Mouse (Mus musculus): ENCODE results near the gene Ocln. TPM values are rescaled to one million over a fixed set of nuclear protein-coding genes. Genes with fewer than 3 reads are reported as not detected.

Ocln gene
- total and polyA plus RNA-seq, 3 experiments: 0.50 to 2.2 (median 0.70) TPM

DNA sequence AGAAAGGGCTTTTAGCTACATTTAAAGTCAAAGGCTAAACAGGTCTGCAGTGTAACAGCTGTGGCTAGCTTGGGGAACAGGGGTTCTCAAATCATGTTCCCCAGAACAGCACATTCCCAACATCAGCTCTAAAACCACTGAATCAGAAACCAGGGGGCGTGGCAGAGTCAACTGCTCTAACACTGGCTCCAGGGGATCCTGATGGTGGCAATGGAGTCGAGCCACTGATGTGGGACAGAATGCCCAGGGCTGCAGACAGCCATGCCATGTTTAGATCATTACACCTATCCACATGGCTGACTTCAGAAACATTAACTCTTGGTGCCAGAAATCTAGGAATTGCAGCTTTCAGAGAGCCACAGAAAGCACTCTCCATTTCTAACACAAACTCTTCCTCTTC, 33.4 kb downstream of the Ocln start:
- no peaks in the 10 kb centered on the region for H3K79me2 ChIP-seq (replicated peaks; ENCODE audit: control insufficient read depth, extremely low read depth, insufficient read depth, poor library complexity, severe bottlenecking)
- no peaks in the 10 kb centered on the region for H3K9me3 ChIP-seq (replicated peaks; ENCODE audit: low read length)
- H3K27me3 ChIP-seq (replicated peaks): no peaks in the 10 kb centered on the region
- no peaks in the 10 kb centered on the region for H3K36me3 ChIP-seq (replicated peaks in 1 of 2; ENCODE audit: control insufficient read depth in 1 of 2, insufficient read depth in 1 of 2, low read length in 1 of 2)
- no peak overlapping the region for H3K4me2 ChIP-seq (ENCODE audit: insufficient read depth, low read depth, poor library complexity, severe bottlenecking)
- H3K9ac ChIP-seq (ENCODE audit: insufficient read depth, low read depth): no peak overlapping the region
- in situ Hi-C loops (cut with MboI; ENCODE audit: low pct_ligation_motif_present, low pct_unique_long_range_greater_than_20kb, low sequenced_read_pairs) (no loop called here), dilution Hi-C loops (cut with MboI; ENCODE audit: extremely low pct_ligation_motif_present, extremely low pct_unique_long_range_greater_than_20kb, low sequenced_read_pairs) (no loop called here)
- no peak overlapping the region for H3K4me3 ChIP-seq (replicated peaks in 1 of 3; ENCODE audit: low read depth in 2 of 3, low read length in 2 of 3, poor library complexity in 1 of 3)
- TF ChIP-seq MAFK (IDR thresholded peaks at IDR 0.05; ENCODE audit: insufficient replicate concordance, low read length) (no peak), JUND (conservative IDR thresholded peaks at IDR 0.05; ENCODE audit: low read depth, low read length) (no peak), RAD21 (IDR thresholded peaks at IDR 0.05; ENCODE audit: low read depth, low read length) (no peak), RCOR1 (conservative IDR thresholded peaks at IDR 0.05; ENCODE audit: low read depth, low read length) (no peak), ZKSCAN1 (IDR thresholded peaks at IDR 0.05; ENCODE audit: borderline replicate concordance, low read depth, low read length) (no peak), SIN3A (IDR thresholded peaks at IDR 0.05; ENCODE audit: low read length) (no peak), E2F4 (IDR thresholded peaks at IDR 0.05; ENCODE audit: insufficient replicate concordance, low read depth, low read length) (no peak), POLR2A (IDR thresholded peaks at IDR 0.05; ENCODE audit: low read depth, low read length) (no peak)
- no peak for DNase-seq (ENCODE audit: extremely low read depth)
- H3K4me1 ChIP-seq (ENCODE audit: control insufficient read depth in 1 of 2, insufficient read depth in 2 of 2): no peaks in the 10 kb centered on the region; a peak in 1 of 4 replicates
- H3K27ac ChIP-seq (ENCODE audit: insufficient read depth, low read depth): no peak overlapping the region

GRCm38 (mm10) chr13:100518191-100518590, 34.3 kb downstream of the Ocln start:
- dilution Hi-C loops (cut with MboI; ENCODE audit: extremely low pct_ligation_motif_present, extremely low pct_unique_long_range_greater_than_20kb, low sequenced_read_pairs): no loop called here
- no peaks in the 10 kb centered on the region for H3K27me3 ChIP-seq (replicated peaks)
- no peak for TF ChIP-seq IRF4 (IDR thresholded peaks at IDR 0.05; ENCODE audit: low read depth, low read length)
- TF ChIP-seq KAT2A (IDR thresholded peaks at IDR 0.05; ENCODE audit: insufficient replicate concordance, low read length): no peak
- no peak for TF ChIP-seq E2F4 (IDR thresholded peaks at IDR 0.05; ENCODE audit: insufficient replicate concordance, low read depth, low read length)
- TF ChIP-seq EP300 (IDR thresholded peaks at IDR 0.05; ENCODE audit: low read length): no peak
- no peak for TF ChIP-seq MYC (IDR thresholded peaks at IDR 0.05; ENCODE audit: low read depth, low read length)
- TF ChIP-seq MAX (IDR thresholded peaks at IDR 0.05; ENCODE audit: low read length): no peak
- TF ChIP-seq JUND (conservative IDR thresholded peaks at IDR 0.05; ENCODE audit: low read depth, low read length): no peak
- TF ChIP-seq CHD1 (IDR thresholded peaks at IDR 0.05; ENCODE audit: low read depth, low read length): no peak
- no peak for TF ChIP-seq CTCF (conservative IDR thresholded peaks at IDR 0.05 in 1 of 2, IDR thresholded peaks at IDR 0.05 in 1 of 2; ENCODE audit: low read depth in 2 of 2, low read length in 2 of 2)
- no peak for TF ChIP-seq MAFK (IDR thresholded peaks at IDR 0.05; ENCODE audit: insufficient replicate concordance, low read length)
- TF ChIP-seq ZMIZ1 (IDR thresholded peaks at IDR 0.05; ENCODE audit: low read depth, low read length): no peak
- TF ChIP-seq CHD2 (IDR thresholded peaks at IDR 0.05; ENCODE audit: low read length): no peak
- TF ChIP-seq NRF1 (IDR thresholded peaks at IDR 0.05; ENCODE audit: low read depth, low read length): no peak
- TF ChIP-seq GABPA (IDR thresholded peaks at IDR 0.05; ENCODE audit: insufficient replicate concordance, low read depth, low read length): no peak
- TF ChIP-seq RAD21 (IDR thresholded peaks at IDR 0.05; ENCODE audit: low read depth, low read length): no peak
- no peak for TF ChIP-seq MEF2A (IDR thresholded peaks at IDR 0.05; ENCODE audit: borderline replicate concordance, low read depth, low read length)
- no peak for TF ChIP-seq TCF12 (IDR thresholded peaks at IDR 0.05; ENCODE audit: low read depth, low read length)
- no peak for DNase-seq (ENCODE audit: extremely low read depth)
- H3K4me3 ChIP-seq (replicated peaks in 1 of 3; ENCODE audit: low read depth in 2 of 3, low read length in 2 of 3, poor library complexity in 1 of 3): no peak overlapping the region
- no peaks in the 10 kb centered on the region; a peak in 1 of 4 replicates for H3K4me1 ChIP-seq (ENCODE audit: control insufficient read depth in 1 of 2, insufficient read depth in 2 of 2)
- H3K79me2 ChIP-seq (replicated peaks; ENCODE audit: control insufficient read depth, extremely low read depth, insufficient read depth, poor library complexity, severe bottlenecking): no peaks in the 10 kb centered on the region
- peak overlapping the region; percentile 63 for H3K4me2 ChIP-seq (ENCODE audit: insufficient read depth, low read depth, poor library complexity, severe bottlenecking)
- H3K27ac ChIP-seq (ENCODE audit: insufficient read depth, low read depth): no peak overlapping the region
- no peaks in the 10 kb centered on the region for H3K9me3 ChIP-seq (replicated peaks; ENCODE audit: low read length)
- no peak overlapping the region for H3K9ac ChIP-seq (ENCODE audit: insufficient read depth, low read depth)
- no peaks in the 10 kb centered on the region for H3K36me3 ChIP-seq (replicated peaks in 1 of 2; ENCODE audit: control insufficient read depth in 1 of 2, insufficient read depth in 1 of 2, low read length in 1 of 2)
- in situ Hi-C loops (cut with MboI; ENCODE audit: low pct_ligation_motif_present, low pct_unique_long_range_greater_than_20kb, low sequenced_read_pairs): no loop called here
